Mouse (Mus musculus): ENCODE measurements around the gene Tgoln1. TPM values are rescaled to one million over a fixed set of nuclear protein-coding genes. Genes with fewer than 3 reads are reported as not detected.

Gene Tgoln1
- polyA plus RNA-seq, 1 experiment from 2014 or later: 24.6 TPM

GRCm38 (mm10) chr6:72627276-72627675 lies 10.5 kb upstream of the Tgoln1 start:
- Histone ChIP-seq H3K36me3 (peaks cover 70% of the 10 kb centered on the region), H3K27me3 (no peaks in the 10 kb centered on the region), H3K27ac (no peak overlapping the region), H3K9ac (no peak overlapping the region), H3K9me3 (no peaks in the 10 kb centered on the region), H3K4me3 (no peak overlapping the region), H3K4me1 (no peaks in the 10 kb centered on the region), H3K4me2 (replicated peaks) (no peak overlapping the region)
- WGBS: 92% methylated on average over 16 of the region's 16 CpGs
- ATAC-seq (ENCODE audit: insufficient number of reproducible peaks, insufficient read depth, low FRiP score, low TSS enrichment): no peak

GRCm38 (mm10) chr6:72626391-72626790 lies 9.6 kb upstream of the Tgoln1 start:
- Histone ChIP-seq H3K36me3 (peaks cover 61% of the 10 kb centered on the region), H3K4me1 (no peaks in the 10 kb centered on the region), H3K27ac (no peak overlapping the region), H3K4me3 (no peak overlapping the region), H3K4me2 (replicated peaks) (no peak overlapping the region), H3K9me3 (no peaks in the 10 kb centered on the region), H3K27me3 (no peaks in the 10 kb centered on the region), H3K9ac (no peak overlapping the region)
- ATAC-seq (ENCODE audit: insufficient number of reproducible peaks, insufficient read depth, low FRiP score, low TSS enrichment): no peak
- 90% methylated on average over 7 of the region's 7 CpGs for WGBS

GRCm38 (mm10) chr6:72623661-72624402 lies 7.0 kb upstream of the Tgoln1 start:
- Histone ChIP-seq H3K27ac (no peak overlapping the region), H3K4me3 (no peak overlapping the region), H3K27me3 (no peaks in the 10 kb centered on the region), H3K9ac (no peak overlapping the region), H3K4me1 (no peaks in the 10 kb centered on the region), H3K4me2 (replicated peaks) (no peak overlapping the region), H3K36me3 (peaks cover 35% of the 10 kb centered on the region), H3K9me3 (no peaks in the 10 kb centered on the region)
- no peak for ATAC-seq (ENCODE audit: insufficient number of reproducible peaks, insufficient read depth, low FRiP score, low TSS enrichment)
- WGBS: 91% methylated on average over 8 of the region's 8 CpGs

DNA sequence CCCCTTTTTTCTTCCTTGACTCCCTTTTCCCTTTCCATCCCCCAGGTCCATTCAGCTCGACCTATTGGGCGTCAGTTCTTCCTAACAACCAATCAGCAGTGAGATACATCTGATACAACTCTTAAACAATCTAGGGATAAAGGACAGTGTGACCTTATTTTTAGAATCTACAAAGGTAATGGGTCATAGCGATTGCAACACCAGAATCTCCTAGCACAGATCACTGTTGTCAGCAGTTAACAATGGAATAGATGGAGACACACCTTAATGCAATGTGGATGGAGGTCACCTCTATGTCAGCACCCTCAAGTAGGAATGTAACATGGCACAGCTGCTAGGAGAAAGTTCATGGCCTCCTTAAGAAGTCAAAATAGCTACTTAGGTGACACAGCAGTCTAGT lies 6.1 kb upstream of the Tgoln1 start:
- no peak overlapping the region for H3K4me3 ChIP-seq
- 39% methylated on average over 3 of the region's 3 CpGs for WGBS
- no peak overlapping the region for H3K4me2 ChIP-seq (replicated peaks)
- no peak overlapping the region for H3K27ac ChIP-seq
- H3K9me3 ChIP-seq: no peaks in the 10 kb centered on the region
- H3K27me3 ChIP-seq: no peaks in the 10 kb centered on the region
- ATAC-seq (ENCODE audit: insufficient number of reproducible peaks, insufficient read depth, low FRiP score, low TSS enrichment): no peak
- peaks cover 26% of the 10 kb centered on the region for H3K36me3 ChIP-seq
- no peaks in the 10 kb centered on the region for H3K4me1 ChIP-seq
- H3K9ac ChIP-seq: no peak overlapping the region

DNA sequence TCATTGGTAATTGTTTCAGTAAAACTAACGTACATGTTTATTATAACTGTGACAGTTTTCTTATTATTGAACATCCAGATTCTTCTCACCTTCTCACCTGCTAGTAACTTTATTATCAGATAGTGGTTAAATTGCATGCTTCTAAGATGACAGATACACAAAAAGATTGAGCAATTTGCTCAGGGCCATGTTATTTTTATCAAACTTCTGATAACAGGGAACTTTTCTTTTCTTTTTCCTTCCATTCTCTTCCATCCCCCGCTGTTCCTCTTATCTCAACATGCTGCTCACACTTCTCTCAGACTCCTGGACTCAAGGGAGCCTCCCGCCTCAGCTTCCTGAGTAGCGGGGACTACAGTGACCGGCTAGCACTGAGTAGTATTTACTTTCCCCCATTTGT lies 4.1 kb upstream of the Tgoln1 start:
- no peak overlapping the region for H3K4me2 ChIP-seq (replicated peaks)
- H3K27ac ChIP-seq: no peak overlapping the region
- H3K9me3 ChIP-seq: no peaks in the 10 kb centered on the region
- no peak overlapping the region for H3K9ac ChIP-seq
- no peak for ATAC-seq (ENCODE audit: insufficient number of reproducible peaks, insufficient read depth, low FRiP score, low TSS enrichment)
- peaks cover 5% of the 10 kb centered on the region for H3K4me1 ChIP-seq
- H3K27me3 ChIP-seq: no peaks in the 10 kb centered on the region
- no peak overlapping the region for H3K4me3 ChIP-seq
- 78% methylated on average over 5 of the region's 5 CpGs for WGBS
- peaks cover 11% of the 10 kb centered on the region for H3K36me3 ChIP-seq

- Histone ChIP-seq H3K27me3 (no peaks in the 10 kb centered on the region), H3K4me2 (replicated peaks) (no peak overlapping the region), H3K9ac (no peak overlapping the region), H3K4me3 (no peak overlapping the region), H3K4me1 (peaks cover 15% of the 10 kb centered on the region), H3K9me3 (no peaks in the 10 kb centered on the region), H3K36me3 (peaks cover 5% of the 10 kb centered on the region; the same call in 1 of the 2 replicates), H3K27ac (no peak overlapping the region)
- no peak for ATAC-seq (ENCODE audit: insufficient number of reproducible peaks, insufficient read depth, low FRiP score, low TSS enrichment)
- 59% methylated on average over 12 of the region's 12 CpGs for WGBS
Measured at GRCm38 (mm10) chr6:72619734-72620532, 3.1 kb upstream of the Tgoln1 start.

GRCm38 (mm10) chr6:72615561-72616375 lies 1.0 kb downstream of the Tgoln1 start:
- H3K9ac ChIP-seq: peak overlapping the region; percentile 74
- peak overlapping the region; percentile 73 for H3K4me3 ChIP-seq
- H3K9me3 ChIP-seq: no peaks in the 10 kb centered on the region
- H3K4me1 ChIP-seq: peaks cover 27% of the 10 kb centered on the region
- no peak for ATAC-seq (ENCODE audit: insufficient number of reproducible peaks, insufficient read depth, low FRiP score, low TSS enrichment)
- H3K36me3 ChIP-seq: peaks cover 21% of the 10 kb centered on the region
- no peak overlapping the region for H3K27ac ChIP-seq
- peak overlapping the region; percentile 89 for H3K4me2 ChIP-seq (replicated peaks)
- H3K27me3 ChIP-seq: no peaks in the 10 kb centered on the region
- whole genome bisulfite sequencing: 28% methylated on average over 25 of the region's 25 CpGs

DNA sequence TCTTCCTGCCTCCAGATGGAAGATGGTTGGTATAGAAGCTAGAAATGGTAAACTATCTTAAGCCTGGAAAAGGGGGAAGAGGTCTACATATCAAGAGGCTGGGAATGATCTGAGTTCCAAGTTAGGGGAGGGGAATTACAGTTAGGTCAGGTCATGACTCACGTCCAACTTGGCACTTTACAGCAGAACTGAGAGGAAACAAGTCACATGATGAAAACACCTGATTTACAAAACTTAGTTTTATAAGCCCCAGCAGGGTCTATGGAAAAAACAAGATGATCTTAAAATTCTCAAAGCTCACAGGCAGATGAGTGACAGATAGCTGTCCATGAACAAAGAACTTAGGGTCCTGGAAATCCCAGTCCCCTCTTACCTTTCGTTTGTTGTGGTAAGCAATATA lies 1.6 kb downstream of the Tgoln1 start:
- no peak overlapping the region for H3K27ac ChIP-seq
- no peaks in the 10 kb centered on the region for H3K9me3 ChIP-seq
- H3K36me3 ChIP-seq: peaks cover 24% of the 10 kb centered on the region
- H3K4me2 ChIP-seq (replicated peaks): peak overlapping the region; percentile 89
- ATAC-seq (ENCODE audit: insufficient number of reproducible peaks, insufficient read depth, low FRiP score, low TSS enrichment): no peak
- H3K9ac ChIP-seq: peak overlapping the region; percentile 74
- peak overlapping the region; percentile 73 for H3K4me3 ChIP-seq
- no peaks in the 10 kb centered on the region for H3K27me3 ChIP-seq
- peaks cover 27% of the 10 kb centered on the region for H3K4me1 ChIP-seq
- 62% methylated on average over 2 of the region's 2 CpGs for WGBS

DNA sequence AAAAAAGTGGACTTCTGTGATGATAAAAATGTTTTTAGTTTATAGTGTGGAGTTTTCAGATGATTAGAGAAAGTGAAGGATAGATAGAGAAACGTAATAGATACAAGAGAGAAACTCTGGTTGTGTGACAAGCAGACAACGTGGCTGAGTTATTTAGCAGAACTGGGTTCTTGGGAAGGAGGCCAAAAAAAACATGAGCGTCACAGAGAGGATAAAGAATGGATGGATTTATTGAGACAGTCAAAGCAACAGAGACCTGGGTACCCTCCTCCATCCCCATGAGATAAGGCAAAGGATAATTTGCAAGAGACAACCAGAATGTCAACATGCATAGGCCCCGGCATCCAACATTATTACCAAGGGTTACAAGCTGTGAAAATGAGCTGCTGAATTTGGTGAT lies 6.5 kb downstream of the Tgoln1 start:
- Histone ChIP-seq H3K4me3 (no peak overlapping the region), H3K27ac (no peak overlapping the region), H3K9me3 (no peaks in the 10 kb centered on the region), H3K4me2 (replicated peaks) (no peak overlapping the region), H3K9ac (no peak overlapping the region), H3K36me3 (peaks cover 57% of the 10 kb centered on the region), H3K4me1 (peaks cover 16% of the 10 kb centered on the region), H3K27me3 (no peaks in the 10 kb centered on the region)
- WGBS: 81% methylated on average over 4 of the region's 4 CpGs
- ATAC-seq (ENCODE audit: insufficient number of reproducible peaks, insufficient read depth, low FRiP score, low TSS enrichment): no peak

DNA sequence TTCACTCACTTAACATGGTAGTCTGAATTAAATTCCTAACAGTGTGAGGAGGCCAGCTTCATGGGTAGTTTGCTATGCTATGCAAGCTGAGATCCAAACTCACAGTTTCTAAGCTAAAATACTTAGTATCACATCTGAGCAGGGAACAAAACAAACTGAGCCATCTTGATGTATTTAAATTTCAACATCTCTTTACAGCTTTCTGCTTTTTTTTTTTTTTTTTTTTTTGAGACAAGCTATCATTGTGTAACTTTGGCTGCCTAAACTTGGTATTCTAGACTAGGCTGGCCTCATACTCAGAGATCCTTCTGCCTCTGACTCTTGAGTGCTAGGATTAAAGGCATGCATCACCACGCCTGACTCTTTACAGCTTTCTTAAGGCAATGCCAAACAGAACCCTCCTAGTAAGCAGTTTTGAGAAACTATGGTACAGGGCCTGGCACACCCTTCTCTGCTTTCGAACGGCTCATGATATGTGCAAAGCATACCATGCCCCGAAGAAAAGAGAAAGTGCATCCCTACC lies 8.1 kb downstream of the Tgoln1 start:
- H3K9ac ChIP-seq: no peak overlapping the region
- ATAC-seq (ENCODE audit: insufficient number of reproducible peaks, insufficient read depth, low FRiP score, low TSS enrichment): no peak
- H3K4me2 ChIP-seq (replicated peaks): no peak overlapping the region
- no peaks in the 10 kb centered on the region for H3K27me3 ChIP-seq
- peaks cover under 1% of the 10 kb centered on the region; the same call in 1 of the 2 replicates for H3K4me1 ChIP-seq
- H3K36me3 ChIP-seq: peaks cover 69% of the 10 kb centered on the region
- no peak overlapping the region for H3K4me3 ChIP-seq
- 91% methylated on average over 4 of the region's 4 CpGs for WGBS
- H3K9me3 ChIP-seq: no peaks in the 10 kb centered on the region
- no peak overlapping the region for H3K27ac ChIP-seq

DNA sequence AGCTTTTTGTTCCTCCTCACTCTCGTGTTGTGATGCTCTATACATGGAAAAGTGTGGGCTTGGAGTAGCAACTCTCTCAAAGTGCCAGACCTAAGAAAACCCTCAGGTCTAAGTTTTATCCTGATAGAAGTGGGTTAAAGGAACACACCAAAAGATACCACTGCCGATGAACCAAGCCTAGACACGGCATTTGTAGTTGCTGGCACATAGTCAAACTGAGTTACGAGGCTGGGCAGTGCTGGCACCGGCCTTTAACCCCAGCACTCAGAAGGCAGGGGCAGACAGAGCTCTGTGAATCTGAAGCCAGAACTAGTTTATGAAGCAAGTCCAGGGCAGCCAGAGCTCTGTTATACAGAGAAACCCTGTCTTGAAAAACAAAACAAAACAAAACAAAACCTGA lies 9.1 kb downstream of the Tgoln1 start:
- no peak for ATAC-seq (ENCODE audit: insufficient number of reproducible peaks, insufficient read depth, low FRiP score, low TSS enrichment)
- WGBS: 90% methylated on average over 5 of the region's 5 CpGs
- Histone ChIP-seq H3K27ac (no peak overlapping the region), H3K9ac (no peak overlapping the region), H3K4me2 (replicated peaks) (no peak overlapping the region), H3K9me3 (no peaks in the 10 kb centered on the region), H3K27me3 (no peaks in the 10 kb centered on the region), H3K4me3 (no peak overlapping the region), H3K4me1 (no peaks in the 10 kb centered on the region), H3K36me3 (peaks cover 64% of the 10 kb centered on the region)
